ENCODE assay signal across 11 mouse cellular contexts in genomic region chr4:133233285-133233976, GRCm38 (mm10). TPM values are rescaled to one million over a fixed set of nuclear protein-coding genes. Genes with fewer than 3 reads are reported as not detected.
DNase-seq lines count a peak whose midpoint lies in the region; ATAC-seq lines count a peak whose summit lies in the region.
"Had no signal": no experiment of that assay in that cellular context is flagged by ENCODE, and none has a peak within 500 bp of the region (broad histone marks: within the 10 kb centered on the region; RNA-seq: fewer than 3 reads in every experiment).

No protein-coding gene starts in this region.

- peaks cover 4% of the 10 kb centered on the region; the same call in 1 of the 2 replicates for H3K27me3 ChIP-seq in limb, embryonic 15.5 days
- peaks cover 12% of the 10 kb centered on the region; the same call in 1 of the 2 replicates for H3K27me3 ChIP-seq in limb, embryonic 10.5 days (ENCODE audit: low read depth, poor library complexity, severe bottlenecking)
- no peaks in the 10 kb centered on the region for H3K27me3 ChIP-seq in hindbrain, embryonic 14.5 days (ENCODE audit: control insufficient read depth, insufficient read depth, low read length)
- H3K27me3 ChIP-seq: embryonic facial prominence, embryonic 13.5 days had no signal

- H3K4me2 ChIP-seq in limb, embryonic 15.5 days: no peak overlapping the region
- H3K4me2 ChIP-seq in hindbrain, embryonic 14.5 days (replicated peaks): no peak overlapping the region
- H3K4me2 ChIP-seq: embryonic facial prominence, embryonic 13.5 days; liver, embryonic 15.5 days had no signal

- H3K4me3 ChIP-seq in limb, embryonic 15.5 days: no peak overlapping the region
- no peak overlapping the region for H3K4me3 ChIP-seq in limb, embryonic 10.5 days
- H3K4me3 ChIP-seq in hindbrain, embryonic 14.5 days (replicated peaks; ENCODE audit: low read length): no peak overlapping the region
- H3K4me3 ChIP-seq: embryonic facial prominence, embryonic 13.5 days; liver, embryonic 15.5 days had no signal

- peaks cover 5% of the 10 kb centered on the region; the same call in 1 of the 2 replicates for H3K4me1 ChIP-seq in limb, embryonic 15.5 days
- peaks cover 12% of the 10 kb centered on the region for H3K4me1 ChIP-seq in limb, embryonic 10.5 days
- H3K4me1 ChIP-seq in hindbrain, embryonic 14.5 days (replicated peaks; ENCODE audit: control insufficient read depth, insufficient read depth, low read length): no peaks in the 10 kb centered on the region

- H3K9me3 ChIP-seq in limb, embryonic 15.5 days: no peaks in the 10 kb centered on the region
- no peaks in the 10 kb centered on the region for H3K9me3 ChIP-seq in limb, embryonic 10.5 days (replicated peaks)
- H3K9me3 ChIP-seq in hindbrain, embryonic 14.5 days (ENCODE audit: control insufficient read depth, low read length): no peaks in the 10 kb centered on the region
- H3K9me3 ChIP-seq: embryonic facial prominence, embryonic 13.5 days; liver, embryonic 15.5 days had no signal

- ATAC-seq in limb, embryonic 15.5 days (ENCODE audit: insufficient number of reproducible peaks, low FRiP score, low TSS enrichment, low read depth): peak; percentile 17; the same call in 1 of the 2 replicates
- peak; percentile 57 for ATAC-seq in megakaryocyte-erythroid progenitor cell, adult 5-6 weeks (replicated peaks; ENCODE audit: low FRiP score, low TSS enrichment, poor library complexity, severe bottlenecking)
- ATAC-seq in erythroblast, adult 5-6 weeks (replicated peaks; ENCODE audit: low FRiP score, poor library complexity, severe bottlenecking): no peak
- ATAC-seq in hindbrain, embryonic 14.5 days (ENCODE audit: low FRiP score): no peak

- no peak for DNase-seq in limb, embryonic 10.5 days (ENCODE audit: low spot score)
- peak; percentile 85 for DNase-seq in R1 (ENCODE audit: low read depth, low spot score)
- peak; percentile 67 for DNase-seq in induced T-regulatory cell, adult 2 months (ENCODE audit: low read depth)
- DNase-seq in hindbrain, embryonic 14.5 days (ENCODE audit: low spot score): no peak
- no peak for DNase-seq in urinary bladder, postnatal 25 days (ENCODE audit: low spot score)

- WGBS in limb, embryonic 15.5 days: 33% methylated on average over 10 of the region's 10 CpGs
- WGBS in limb, embryonic 10.5 days: 45% methylated on average over 10 of the region's 10 CpGs
- 45% methylated on average over 10 of the region's 10 CpGs for WGBS in hindbrain, embryonic 14.5 days

- H3K36me3 ChIP-seq in limb, embryonic 15.5 days: no peaks in the 10 kb centered on the region
- no peaks in the 10 kb centered on the region for H3K36me3 ChIP-seq in limb, embryonic 10.5 days
- no peaks in the 10 kb centered on the region for H3K36me3 ChIP-seq in hindbrain, embryonic 14.5 days (replicated peaks; ENCODE audit: control insufficient read depth, insufficient read depth)
- H3K36me3 ChIP-seq: embryonic facial prominence, embryonic 13.5 days; liver, embryonic 15.5 days had no signal

- H3K9ac ChIP-seq in limb, embryonic 15.5 days: no peak overlapping the region
- no peak overlapping the region for H3K9ac ChIP-seq in hindbrain, embryonic 14.5 days
- H3K9ac ChIP-seq: embryonic facial prominence, embryonic 13.5 days; liver, embryonic 15.5 days had no signal

- H3K27ac ChIP-seq in limb, embryonic 15.5 days: no peak overlapping the region
- no peak overlapping the region for H3K27ac ChIP-seq in limb, embryonic 10.5 days
- H3K27ac ChIP-seq in hindbrain, embryonic 14.5 days: no peak overlapping the region
- H3K27ac ChIP-seq: embryonic facial prominence, embryonic 13.5 days; liver, embryonic 15.5 days had no signal

RNA-seq across cellular contexts. Expression of gene Map3k6, which starts 7.2 kb away (rescaled TPM):
- polyA plus RNA-seq in limb, embryonic 15.5 days (2015; fragmentation: Nextera tagmentation; extraction: Ambion mirVana): 21.3 and 21.4 TPM in 2 replicates
- polyA plus RNA-seq in limb, embryonic 10.5 days (2016; fragmentation: Nextera tagmentation; extraction: Ambion mirVana): 0.84 and 1.7 TPM in 2 replicates
- total RNA-seq in megakaryocyte-erythroid progenitor cell, adult 5-6 weeks (2014; fragmentation: Nextera tagmentation): 10.6 and 15.9 TPM in 2 replicates
- total RNA-seq in megakaryocyte-erythroid progenitor cell, adult 5-6 weeks (2017): 6.9 and 7.0 TPM in 2 replicates
- total RNA-seq in erythroblast, adult 5-6 weeks (2015; ENCODE audit: low replicate concordance): 0.96 and 4.6 TPM in 2 replicates
- total RNA-seq in erythroblast, adult 5-6 weeks (2017; ENCODE audit: low replicate concordance): 0.42 TPM in 1 of 2 replicates, not detected in the other
- polyA plus RNA-seq in hindbrain, embryonic 14.5 days (2014; fragmentation: Nextera tagmentation; extraction: Ambion mirVana): 1.7 and 3.0 TPM in 2 replicates

RNA-seq across cellular contexts. Expression of gene Gpr3, which starts 21.1 kb away (rescaled TPM):
- not detected in 2 replicates for polyA plus RNA-seq in limb, embryonic 15.5 days (2015; fragmentation: Nextera tagmentation; extraction: Ambion mirVana)
- 0.51 and 0.72 TPM in 2 replicates for polyA plus RNA-seq in limb, embryonic 10.5 days (2016; fragmentation: Nextera tagmentation; extraction: Ambion mirVana)
- not detected in 2 replicates for total RNA-seq in megakaryocyte-erythroid progenitor cell, adult 5-6 weeks (2014; fragmentation: Nextera tagmentation)
- not detected in 2 replicates for total RNA-seq in megakaryocyte-erythroid progenitor cell, adult 5-6 weeks (2017)
- total RNA-seq in erythroblast, adult 5-6 weeks (2015; ENCODE audit: low replicate concordance): not detected in 2 replicates
- not detected in 2 replicates for total RNA-seq in erythroblast, adult 5-6 weeks (2017; ENCODE audit: low replicate concordance)
- 1.5 and 2.3 TPM in 2 replicates for polyA plus RNA-seq in hindbrain, embryonic 14.5 days (2014; fragmentation: Nextera tagmentation; extraction: Ambion mirVana)
- polyA plus RNA-seq: liver, embryonic 15.5 days; stomach, embryonic 14.5 days had no signal

RNA-seq across cellular contexts. Expression of gene Cd164l2, which starts 21.5 kb away (rescaled TPM):
- 3.6 and 5.2 TPM in 2 replicates for polyA plus RNA-seq in limb, embryonic 15.5 days (2015; fragmentation: Nextera tagmentation; extraction: Ambion mirVana)
- 3.1 and 4.1 TPM in 2 replicates for polyA plus RNA-seq in limb, embryonic 10.5 days (2016; fragmentation: Nextera tagmentation; extraction: Ambion mirVana)
- not detected in 2 replicates for total RNA-seq in megakaryocyte-erythroid progenitor cell, adult 5-6 weeks (2014; fragmentation: Nextera tagmentation)
- total RNA-seq in megakaryocyte-erythroid progenitor cell, adult 5-6 weeks (2017): not detected in 2 replicates
- not detected in 2 replicates for total RNA-seq in erythroblast, adult 5-6 weeks (2015; ENCODE audit: low replicate concordance)
- total RNA-seq in erythroblast, adult 5-6 weeks (2017; ENCODE audit: low replicate concordance): not detected in 2 replicates
- 2.2 TPM in 2 replicates for polyA plus RNA-seq in hindbrain, embryonic 14.5 days (2014; fragmentation: Nextera tagmentation; extraction: Ambion mirVana)
- polyA plus RNA-seq: liver, embryonic 15.5 days had no signal

RNA-seq across cellular contexts. Expression of gene Sytl1, which starts 29.5 kb away (rescaled TPM):
- 54.1 and 57.4 TPM in 2 replicates for polyA plus RNA-seq in limb, embryonic 15.5 days (2015; fragmentation: Nextera tagmentation; extraction: Ambion mirVana)
- 2.0 and 2.5 TPM in 2 replicates for polyA plus RNA-seq in limb, embryonic 10.5 days (2016; fragmentation: Nextera tagmentation; extraction: Ambion mirVana)
- total RNA-seq in megakaryocyte-erythroid progenitor cell, adult 5-6 weeks (2014; fragmentation: Nextera tagmentation): 0.44 and 1.6 TPM in 2 replicates
- 1.9 TPM in 1 of 2 replicates, not detected in the other for total RNA-seq in megakaryocyte-erythroid progenitor cell, adult 5-6 weeks (2017)
- 0.96 and 1.0 TPM in 2 replicates for total RNA-seq in erythroblast, adult 5-6 weeks (2015; ENCODE audit: low replicate concordance)
- total RNA-seq in erythroblast, adult 5-6 weeks (2017; ENCODE audit: low replicate concordance): 0.28 and 1.4 TPM in 2 replicates
- 0.26 and 0.43 TPM in 2 replicates for polyA plus RNA-seq in hindbrain, embryonic 14.5 days (2014; fragmentation: Nextera tagmentation; extraction: Ambion mirVana)

RNA-seq across cellular contexts. Expression of gene Tmem222, which starts 44.2 kb away (rescaled TPM):
- 81.6 and 82.7 TPM in 2 replicates for polyA plus RNA-seq in limb, embryonic 15.5 days (2015; fragmentation: Nextera tagmentation; extraction: Ambion mirVana)
- 93.7 and 98.5 TPM in 2 replicates for polyA plus RNA-seq in limb, embryonic 10.5 days (2016; fragmentation: Nextera tagmentation; extraction: Ambion mirVana)
- 38.1 and 66.4 TPM in 2 replicates for total RNA-seq in megakaryocyte-erythroid progenitor cell, adult 5-6 weeks (2014; fragmentation: Nextera tagmentation)
- 18.2 and 19.2 TPM in 2 replicates for total RNA-seq in megakaryocyte-erythroid progenitor cell, adult 5-6 weeks (2017)
- total RNA-seq in erythroblast, adult 5-6 weeks (2015; ENCODE audit: low replicate concordance): 9.8 and 22.3 TPM in 2 replicates
- 1.5 and 6.7 TPM in 2 replicates for total RNA-seq in erythroblast, adult 5-6 weeks (2017; ENCODE audit: low replicate concordance)
- polyA plus RNA-seq in hindbrain, embryonic 14.5 days (2014; fragmentation: Nextera tagmentation; extraction: Ambion mirVana): 119 and 121 TPM in 2 replicates

Comparison
In these comparisons a context has a peak if more than half of its experiments do, and no peak if none do; other contexts are left out.
1. ATAC-seq: peak in limb, embryonic 15.5 days (single experiment) and megakaryocyte-erythroid progenitor cell, adult 5-6 weeks (single experiment); none in erythroblast, adult 5-6 weeks (single experiment) and hindbrain, embryonic 14.5 days (single experiment).
2. DNase-seq: peak in R1 (single experiment) and induced T-regulatory cell, adult 2 months (single experiment); none in limb, embryonic 10.5 days (single experiment), hindbrain, embryonic 14.5 days (single experiment) and urinary bladder, postnatal 25 days (single experiment).